Mouse (Mus musculus): ENCODE measurements around the gene Smad6.

Gene Smad6

GRCm38 (mm10) chr9:64021853-64022561 lies at the start of gene Smad6:
Gene Smad6, minus strand, starts transcription at chr9:64022059.
- DNase-seq = peak; percentile 94 to 97

DNA sequence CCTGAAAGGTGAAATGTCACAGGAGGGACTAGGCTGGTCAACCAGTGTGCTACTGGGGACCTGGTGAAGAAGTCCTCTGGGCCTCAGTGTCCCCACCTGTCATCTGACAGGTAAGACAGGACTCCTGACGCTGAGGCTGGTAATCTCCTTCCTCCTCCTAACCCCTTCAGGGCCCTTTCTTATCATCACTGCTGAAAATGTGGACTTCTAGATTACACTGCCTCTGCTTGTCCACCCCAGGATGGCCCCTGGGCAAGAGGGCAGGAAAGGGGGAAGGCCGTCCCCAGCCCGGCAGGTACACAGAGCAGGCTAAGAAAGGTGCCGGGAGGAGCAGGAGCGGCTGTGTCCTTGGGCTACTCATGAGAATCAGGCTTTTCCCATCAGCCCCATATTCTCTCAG lies 48.8 kb upstream of the Smad6 start:
- no peak for DNase-seq

DNA sequence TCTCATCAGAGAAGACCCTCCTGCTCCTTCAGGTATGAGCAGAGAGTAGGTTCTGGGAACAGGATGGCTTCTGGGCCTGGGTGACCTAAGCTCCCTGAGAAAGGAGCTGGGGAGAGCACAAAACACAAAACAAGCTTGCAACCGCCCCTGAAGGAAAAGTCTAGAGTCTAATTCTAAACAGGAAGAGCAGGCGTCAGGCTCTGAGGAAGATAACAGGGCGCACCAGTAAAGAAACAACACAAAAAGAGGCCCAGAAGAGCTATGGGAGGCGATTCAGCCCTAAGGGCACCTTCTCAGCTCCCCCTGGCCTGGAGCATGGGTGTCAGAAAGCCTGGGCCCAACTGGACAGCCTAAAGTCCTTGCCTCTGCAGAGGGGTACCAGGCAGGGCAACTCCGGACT lies 47.3 kb upstream of the Smad6 start:
- no peak for DNase-seq

DNA sequence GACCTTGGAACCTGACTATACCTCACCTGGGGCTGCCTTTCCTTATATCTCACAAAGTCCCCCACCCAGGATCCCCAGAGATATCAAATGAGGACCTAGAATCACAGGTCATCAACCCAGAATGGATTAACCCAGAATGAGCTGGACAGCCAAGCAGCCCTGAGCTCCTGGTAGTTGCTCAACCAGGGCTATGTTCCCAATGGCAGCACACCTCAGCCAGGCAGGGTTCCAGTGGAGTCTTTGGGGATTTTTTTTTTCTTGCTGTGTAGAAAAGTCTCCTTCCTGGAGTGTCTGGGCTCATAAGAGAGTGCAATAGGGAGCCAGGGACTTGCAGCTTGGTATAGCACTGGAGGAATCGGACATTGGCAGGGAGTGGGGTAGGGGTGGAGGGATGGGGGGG lies 46.7 kb upstream of the Smad6 start:
- no peak for DNase-seq

- DNase-seq = no peak
Measured at GRCm38 (mm10) chr9:64067787-64068186, 45.9 kb upstream of the Smad6 start.

DNA sequence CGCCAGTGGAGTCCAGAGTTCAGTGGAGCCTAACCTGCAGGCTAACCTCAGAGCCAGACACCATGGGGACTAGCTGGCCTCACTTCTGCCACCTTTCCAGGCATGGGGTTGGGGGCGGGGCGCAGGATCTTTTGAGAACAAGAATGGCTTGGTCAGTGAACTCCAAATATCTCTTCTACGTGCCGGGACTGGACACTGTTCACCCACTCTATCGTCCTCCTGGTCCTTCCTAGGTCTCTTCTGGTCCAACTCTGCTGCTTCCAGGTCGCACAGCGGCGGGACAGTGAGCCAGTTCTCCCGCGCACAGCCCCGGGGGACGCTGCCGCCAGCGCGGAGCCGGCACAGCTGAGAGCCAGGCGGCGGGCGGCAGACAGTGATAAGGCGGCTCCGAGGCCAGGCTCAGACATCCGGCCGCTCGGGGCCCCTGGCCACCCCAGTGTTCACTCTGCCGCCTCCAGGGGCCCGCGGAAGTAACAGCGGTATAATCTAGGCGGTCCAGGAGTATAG lies 38.2 kb upstream of the Smad6 start:
- peak; percentile 37 to 67 for DNase-seq

GRCm38 (mm10) chr9:64057903-64058650 lies 36.2 kb upstream of the Smad6 start:
- DNase-seq = no peak

DNA sequence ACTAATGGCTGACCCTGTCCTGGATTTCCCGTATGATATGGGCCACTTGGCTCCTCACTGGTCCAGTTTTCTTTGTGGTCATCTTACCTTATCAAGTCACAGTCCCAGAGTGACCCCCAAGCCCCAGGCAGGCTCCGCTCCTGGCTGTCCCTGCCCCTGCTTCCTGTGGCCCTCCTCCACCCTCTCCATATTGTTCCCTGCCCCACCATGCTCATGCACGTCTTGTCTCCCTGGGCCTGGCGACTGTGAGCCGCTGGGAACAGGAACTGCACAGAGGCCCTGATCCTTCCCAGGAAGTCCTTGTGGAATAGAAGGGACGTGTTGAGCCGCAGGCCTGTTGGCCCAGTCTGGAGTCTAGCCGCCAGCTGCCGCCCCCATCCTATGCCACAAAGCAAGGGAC lies 33.3 kb upstream of the Smad6 start:
- peak in 1 of 2 experiments; percentile 10 for DNase-seq

DNA sequence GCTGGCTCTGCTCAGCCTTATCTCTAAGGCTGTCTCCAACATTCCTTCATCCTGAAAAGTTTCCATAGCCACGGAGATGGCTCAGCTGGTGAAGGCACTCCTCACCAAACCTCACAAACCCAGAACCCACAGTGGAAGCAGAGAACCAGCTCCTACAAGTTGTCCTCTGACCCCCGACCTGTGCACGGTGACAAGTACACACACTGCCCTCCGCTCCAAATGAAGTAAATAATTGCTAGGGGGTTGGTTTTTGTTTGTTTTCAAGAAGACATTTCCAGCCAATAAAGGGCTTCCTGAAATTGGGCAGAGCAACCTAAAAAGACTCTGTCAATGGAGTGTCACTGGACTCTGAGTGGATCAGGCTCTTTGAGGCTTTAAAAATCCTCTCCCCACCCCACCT lies 31.9 kb upstream of the Smad6 start:
- DNase-seq = peak; percentile 21 to 36

DNA sequence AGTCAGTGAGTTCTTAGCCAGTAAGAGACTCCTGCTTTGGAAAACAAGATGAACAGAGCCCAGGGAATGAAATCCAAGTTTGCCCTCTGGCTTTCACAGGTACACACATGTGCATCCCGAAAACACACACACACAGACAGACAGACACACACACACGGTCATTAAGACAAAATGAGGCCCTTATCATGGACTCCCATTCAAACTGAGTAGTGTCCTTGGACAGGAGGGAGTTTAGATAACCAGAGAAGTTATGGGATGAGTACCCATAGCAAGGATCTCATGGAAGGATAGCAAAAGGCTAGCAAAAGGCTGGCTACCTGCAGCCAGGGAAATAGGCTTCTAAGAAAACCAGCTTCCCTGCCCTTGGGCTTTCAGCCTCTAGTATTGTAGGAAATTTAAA lies 29.4 kb upstream of the Smad6 start:
- DNase-seq = no peak

DNA sequence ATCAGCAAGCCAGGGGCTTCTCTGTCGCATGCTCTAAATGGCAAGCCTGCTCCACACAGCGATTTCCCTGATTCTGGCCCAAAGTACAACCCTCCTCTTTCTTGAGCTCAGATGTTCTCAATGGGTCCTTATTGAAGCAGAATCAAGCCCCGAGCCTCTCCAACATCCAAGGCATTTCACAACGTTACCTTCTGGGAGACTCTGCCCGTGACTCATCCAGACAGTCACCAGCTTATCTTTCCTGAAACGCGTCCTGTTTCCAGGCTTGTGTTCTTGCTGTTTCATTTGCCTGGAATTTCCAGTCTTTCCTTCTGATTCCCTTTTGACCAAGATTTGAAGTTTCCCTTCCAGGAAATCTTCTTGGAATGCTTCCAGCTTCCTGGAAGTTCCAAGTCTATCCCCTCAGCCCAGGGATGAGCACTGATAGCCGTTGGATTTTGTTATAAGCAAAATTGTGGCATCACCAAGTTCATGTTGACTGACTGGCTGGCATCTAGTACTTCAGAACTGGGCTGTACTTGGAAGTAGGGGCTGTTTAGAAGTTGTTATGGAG lies 28.7 kb upstream of the Smad6 start:
- DNase-seq = peak in 1 of 2 experiments; percentile 17

DNA sequence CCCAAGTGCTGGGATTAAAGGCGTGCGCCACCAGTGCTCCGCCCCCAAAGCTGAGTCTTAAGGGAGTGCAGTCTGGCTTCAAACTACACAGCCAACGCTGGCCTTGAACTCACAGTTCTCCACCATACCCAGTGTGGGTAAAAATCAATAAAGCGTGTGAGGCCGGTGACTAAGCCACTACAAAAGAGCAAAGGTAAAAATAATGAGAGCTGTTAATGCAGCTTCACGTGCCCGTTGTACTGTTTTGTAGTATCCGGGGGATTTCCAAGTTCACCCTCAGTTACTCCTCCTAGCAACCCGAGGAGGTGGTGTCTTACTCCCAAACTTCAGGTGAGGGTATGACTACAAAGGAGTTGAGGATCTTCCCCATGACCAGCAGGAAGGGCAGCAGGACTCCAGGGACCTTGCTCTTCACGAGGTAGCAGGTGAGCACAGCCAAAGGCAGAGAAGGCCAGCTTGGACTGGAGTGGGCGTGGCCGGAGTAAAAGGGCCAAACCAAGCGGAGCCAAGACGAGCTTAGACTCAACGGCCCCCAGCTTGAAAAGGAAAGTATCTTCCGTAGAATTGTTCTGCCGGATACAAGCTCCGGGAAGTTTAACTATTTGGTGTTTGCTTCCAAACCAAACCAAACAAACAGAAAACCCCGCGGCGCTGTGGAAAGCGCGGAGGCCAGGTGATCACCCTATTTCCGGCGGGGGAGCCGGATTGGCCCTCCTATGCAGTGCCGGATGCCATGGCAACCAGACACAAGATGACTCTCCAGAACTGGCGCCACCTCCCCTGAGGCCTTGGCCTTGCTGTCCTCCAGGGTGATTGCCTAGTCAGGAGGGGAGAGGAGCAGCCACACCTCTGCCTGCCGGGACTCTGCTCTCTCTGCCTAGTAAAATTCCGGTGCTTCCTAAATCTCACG lies 27.9 kb upstream of the Smad6 start:
- DNase-seq = peak; percentile 87 to 89

DNA sequence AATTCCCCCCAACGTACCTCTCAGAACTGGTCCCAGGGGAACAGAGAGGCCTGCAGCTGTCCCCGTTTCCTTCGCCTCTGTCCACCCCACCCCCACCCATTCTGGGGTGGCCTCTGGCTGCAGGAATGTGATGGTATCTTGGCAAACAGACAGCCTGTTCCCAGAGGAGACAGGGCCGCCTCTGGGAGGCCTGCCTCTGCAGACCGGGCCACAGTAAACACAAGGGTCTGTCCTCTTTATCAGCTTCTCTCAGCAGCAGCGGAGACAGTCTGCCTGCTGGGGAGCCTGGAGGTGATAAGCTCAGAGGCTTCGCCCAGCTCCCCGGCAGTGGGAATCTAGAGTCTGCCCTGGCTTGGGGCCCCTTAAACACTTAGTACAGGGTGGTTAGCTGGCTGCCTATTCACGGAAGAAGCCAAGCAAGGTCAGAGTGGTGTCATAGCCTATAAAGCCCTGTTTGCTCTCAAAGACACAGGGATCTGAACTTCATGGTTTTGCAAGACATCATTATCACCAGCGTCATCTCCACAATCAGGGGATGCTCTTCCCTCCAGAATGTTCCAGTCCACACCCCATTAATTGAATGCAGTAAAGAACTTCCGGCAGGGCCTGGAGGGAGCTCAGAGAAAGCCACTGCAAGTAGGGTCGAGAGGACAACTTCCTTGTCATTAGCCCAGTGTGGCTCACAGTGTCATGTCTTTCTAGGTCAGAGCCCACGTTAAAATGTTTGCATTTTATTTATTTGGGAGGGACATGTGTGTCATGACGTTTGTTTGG lies 23.4 kb upstream of the Smad6 start:
- DNase-seq = peak; percentile 65 to 69

- DNase-seq = no peak
Measured at GRCm38 (mm10) chr9:64044343-64044742, 22.5 kb upstream of the Smad6 start.

DNA sequence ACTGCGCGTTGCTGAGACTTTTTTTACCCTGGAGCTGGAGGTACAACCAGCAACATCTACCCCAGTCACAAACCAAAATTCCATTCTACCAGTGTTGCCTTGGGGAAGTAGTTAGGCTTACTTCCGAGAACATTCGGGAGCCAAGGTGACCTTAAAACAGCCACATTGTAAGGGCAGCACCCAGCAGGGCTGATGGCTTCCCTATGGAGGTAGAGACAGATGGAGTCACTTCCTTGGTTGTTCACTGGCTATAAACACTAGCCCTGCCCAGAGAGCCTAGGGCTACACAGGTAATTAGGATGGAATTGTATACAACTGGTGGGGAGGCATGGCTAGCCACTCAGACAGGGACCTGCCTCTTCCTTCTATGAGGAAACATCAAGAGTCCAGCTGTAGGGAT lies 21.1 kb upstream of the Smad6 start:
- peak in 1 of 2 experiments; percentile 17 for DNase-seq

- no peak for DNase-seq
Measured at GRCm38 (mm10) chr9:64042216-64042615, 20.4 kb upstream of the Smad6 start.

GRCm38 (mm10) chr9:64029908-64030631 lies 8.2 kb upstream of the Smad6 start:
- peak in 1 of 2 experiments; percentile 31 for DNase-seq

GRCm38 (mm10) chr9:64025565-64025964 lies 3.7 kb upstream of the Smad6 start:
- DNase-seq = peak; percentile 79 to 89

- DNase-seq = peak in 1 of 2 experiments; percentile 40
Measured at GRCm38 (mm10) chr9:64024976-64025375, 3.1 kb upstream of the Smad6 start.

GRCm38 (mm10) chr9:64022562-64023366 lies 905 bp upstream of the Smad6 start:
- peak; percentile 99 for DNase-seq
